Mouse (Mus musculus): ENCODE measurements around the gene Astn2.

DNA sequence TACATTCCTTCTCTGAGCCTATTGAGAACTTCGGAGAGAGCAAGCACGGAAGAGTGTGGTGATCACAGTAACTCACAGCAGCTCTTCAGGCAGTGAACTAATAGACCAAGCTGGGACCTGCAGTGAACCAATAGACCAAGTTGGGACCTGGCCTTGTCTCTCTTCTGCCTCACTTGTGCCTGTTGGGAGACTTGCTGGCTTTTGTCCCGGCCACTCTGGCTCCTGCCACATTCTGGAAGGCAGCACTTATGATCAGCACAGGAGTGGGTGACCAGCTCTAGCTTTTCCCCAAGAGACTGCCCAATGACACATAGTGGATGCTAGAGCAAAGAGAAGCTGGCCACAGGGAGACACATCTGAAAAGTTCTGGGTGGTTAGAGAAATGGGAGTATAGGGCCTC, 597.1 kb downstream of the Astn2 start:
- TF ChIP-seq POLR2A (IDR thresholded peaks at IDR 0.05; ENCODE audit: insufficient read length, low read depth) (no peak), TCF3 (IDR thresholded peaks at IDR 0.05; ENCODE audit: insufficient read length, low read depth) (no peak), MYOG (IDR thresholded peaks at IDR 0.05; ENCODE audit: control insufficient read depth in 1 of 3, insufficient read depth in 1 of 3, insufficient read length in 2 of 3, low read depth in 2 of 3) (no peak), E2F4 (IDR thresholded peaks at IDR 0.05; ENCODE audit: insufficient read depth) (no peak)

Measured in myocyte (in vitro differentiated cells).